Mouse (Mus musculus): ENCODE measurements at regions not wholly inside any gene's neighbourhood (a gene's known extent, or its start where the extent isn't known, plus 50 kb on each side); places are given as distances from the start of the nearest gene placed in this dataset.

- DNase-seq (ENCODE audit: low spot score in 2 of 2): no peak
Observed at GRCm38 (mm10) chr17:47226391-47226790, 142.3 kb upstream of the Mrps10 start.

- DNase-seq (ENCODE audit: low spot score in 2 of 2): peak; percentile 37 to 47
Observed at GRCm38 (mm10) chr17:47225306-47226269, 143.1 kb upstream of the Mrps10 start.

- no peak for DNase-seq (ENCODE audit: low spot score in 2 of 2)
Observed at GRCm38 (mm10) chr17:47221068-47221796, 147.5 kb upstream of the Mrps10 start.

GRCm38 (mm10) chr17:47219846-47220245, 148.8 kb upstream of the Mrps10 start:
- no peak for DNase-seq (ENCODE audit: low spot score in 2 of 2)

GRCm38 (mm10) chr17:47216490-47216889, 152.2 kb upstream of the Mrps10 start:
- no peak for DNase-seq (ENCODE audit: low spot score in 2 of 2)

GRCm38 (mm10) chr17:47215841-47216240, 152.8 kb upstream of the Mrps10 start:
- no peak for DNase-seq (ENCODE audit: low spot score in 2 of 2)

GRCm38 (mm10) chr17:47214111-47214510, 154.6 kb upstream of the Mrps10 start:
- no peak for DNase-seq (ENCODE audit: low spot score in 2 of 2)

GRCm38 (mm10) chr17:47210441-47211196, 158.1 kb upstream of the Mrps10 start:
- peak; percentile 31 to 44 for DNase-seq (ENCODE audit: low spot score in 2 of 2)

- no peak for DNase-seq (ENCODE audit: low spot score in 2 of 2)
Observed at GRCm38 (mm10) chr17:47208886-47209585, 159.7 kb upstream of the Mrps10 start.

GRCm38 (mm10) chr17:47207471-47207870, 161.2 kb upstream of the Mrps10 start:
- DNase-seq (ENCODE audit: low spot score in 2 of 2): no peak

GRCm38 (mm10) chr17:47204470-47205162, 164.1 kb upstream of the Mrps10 start:
- no peak for DNase-seq (ENCODE audit: low spot score in 2 of 2)

- peak; percentile 63 to 79 for DNase-seq (ENCODE audit: low spot score in 2 of 2)
Observed at GRCm38 (mm10) chr17:47199206-47199605, 169.5 kb upstream of the Mrps10 start.

GRCm38 (mm10) chr17:47197957-47198356, 170.7 kb upstream of the Mrps10 start:
- DNase-seq (ENCODE audit: low spot score in 2 of 2): no peak

GRCm38 (mm10) chr17:47196992-47197391, 171.7 kb upstream of the Mrps10 start:
- no peak for DNase-seq (ENCODE audit: low spot score in 2 of 2)

GRCm38 (mm10) chr17:47195981-47196380, 172.7 kb upstream of the Mrps10 start:
- DNase-seq (ENCODE audit: low spot score in 2 of 2): no peak

- DNase-seq (ENCODE audit: low spot score in 2 of 2): no peak
Observed at GRCm38 (mm10) chr17:47194463-47195012, 174.1 kb upstream of the Mrps10 start.

- no peak for DNase-seq (ENCODE audit: low spot score in 2 of 2)
Observed at GRCm38 (mm10) chr17:47191416-47191815, 177.3 kb upstream of the Mrps10 start.

- DNase-seq (ENCODE audit: low spot score in 2 of 2): no peak
Observed at GRCm38 (mm10) chr17:47189770-47190169, 178.9 kb upstream of the Mrps10 start.

GRCm38 (mm10) chr17:47184148-47184547, 173.8 kb upstream of the Ubr2 start:
- no peak for DNase-seq (ENCODE audit: low spot score in 2 of 2)

- DNase-seq (ENCODE audit: low spot score in 2 of 2): no peak
Observed at GRCm38 (mm10) chr17:47182118-47182517, 171.8 kb upstream of the Ubr2 start.
